Mouse (Mus musculus) 416B (cell line): Measurements from ENCODE around the gene Tex19.2.
"Not testable (repeated sequence)": the region's sequence is repeated elsewhere in the genome, so short reads cannot be mapped to it uniquely, and the experiment has no call there.

Source experiments
- DNase-seq: peaks from one replicate; pipeline ENCODE4 v3.0.0; 2011; ENCODE audit warnings: low read depth

The Tex19.2 gene

GRCm38 (mm10) chr11:121111601-121112000, 6.9 kb downstream of the Tex19.2 start:
- DNase-seq: no peak

DNA sequence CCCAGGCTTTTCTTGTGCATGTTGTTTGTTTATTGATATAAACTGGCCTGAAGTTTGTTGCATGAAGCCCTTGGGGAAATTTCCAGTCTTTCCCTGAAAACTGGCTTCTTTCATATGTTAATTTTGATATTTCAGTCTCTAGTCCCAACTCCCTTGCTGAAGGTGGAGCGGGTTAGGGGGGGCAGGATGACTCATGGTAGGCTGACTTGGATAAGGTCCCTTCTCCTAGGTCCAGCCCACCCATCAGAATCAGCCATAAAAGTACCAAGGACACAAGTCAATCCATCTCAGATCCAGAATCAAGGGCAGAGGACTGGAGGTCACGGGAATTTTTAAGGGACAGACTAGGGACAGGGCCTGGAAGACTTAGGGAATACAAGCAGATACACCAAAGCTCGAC, 7.4 kb downstream of the Tex19.2 start:
- DNase-seq: no peak

DNA sequence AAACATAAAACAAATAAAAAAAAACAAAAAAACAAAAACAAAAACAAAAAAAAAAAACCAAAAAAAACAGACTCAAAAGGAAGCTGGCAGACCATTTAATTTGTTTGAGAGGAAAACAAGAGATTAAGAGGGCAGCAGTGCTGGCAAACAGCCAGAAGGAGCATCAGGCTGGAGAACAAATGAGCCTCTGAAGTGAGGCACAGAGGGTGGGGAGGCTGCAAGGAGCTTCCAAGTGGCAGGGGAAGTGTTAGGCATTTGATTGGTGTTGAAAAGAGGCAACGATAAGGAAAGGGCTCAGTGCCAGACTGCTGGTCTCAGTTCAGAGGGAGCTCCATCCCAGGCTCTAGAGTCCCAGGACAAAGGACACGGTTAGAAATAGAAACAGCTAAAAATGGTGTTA, 8.5 kb downstream of the Tex19.2 start:
- DNase-seq: no peak

GRCm38 (mm10) chr11:121108061-121108460, 10.4 kb downstream of the Tex19.2 start:
- no peak for DNase-seq

GRCm38 (mm10) chr11:121107242-121107641, 11.2 kb downstream of the Tex19.2 start:
- DNase-seq: not testable (repeated sequence)

DNA sequence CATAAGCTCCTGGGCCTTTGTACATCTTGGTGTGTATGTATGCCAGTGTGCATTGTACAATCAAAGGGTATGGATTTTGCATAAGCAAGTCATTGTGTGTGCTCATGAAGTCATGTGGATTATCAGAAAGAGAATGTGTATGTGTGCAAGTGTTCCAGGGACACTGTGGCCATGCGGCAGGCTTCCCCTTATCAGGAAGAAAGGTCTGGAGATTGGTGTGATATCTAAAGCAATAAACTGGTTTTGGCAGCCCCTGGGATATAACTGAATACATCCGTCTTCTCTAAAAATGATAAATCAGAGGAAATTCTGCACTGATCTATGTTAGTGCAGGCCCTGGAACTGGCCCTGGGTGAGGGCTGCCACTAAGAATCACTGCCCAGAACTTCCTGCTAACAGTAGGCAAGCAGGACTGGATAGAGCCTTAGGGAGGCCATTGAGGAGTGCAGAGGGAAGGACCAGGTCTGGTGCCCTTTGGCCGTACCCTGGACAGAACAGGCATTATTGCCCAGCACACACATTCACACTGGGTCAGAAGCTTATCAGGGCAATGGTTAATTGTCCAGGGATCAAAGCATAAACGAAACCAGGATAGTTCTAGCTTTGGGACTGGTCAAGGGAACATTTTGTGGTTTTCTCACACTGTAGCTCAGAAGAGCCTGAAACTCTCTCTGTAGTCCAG, 17.2 kb downstream of the Tex19.2 start:
- DNase-seq: no peak

- no peak for DNase-seq
Measured at GRCm38 (mm10) chr11:121100692-121101091, 17.8 kb downstream of the Tex19.2 start.

GRCm38 (mm10) chr11:121099762-121100161, 18.7 kb downstream of the Tex19.2 start:
- no peak for DNase-seq

DNA sequence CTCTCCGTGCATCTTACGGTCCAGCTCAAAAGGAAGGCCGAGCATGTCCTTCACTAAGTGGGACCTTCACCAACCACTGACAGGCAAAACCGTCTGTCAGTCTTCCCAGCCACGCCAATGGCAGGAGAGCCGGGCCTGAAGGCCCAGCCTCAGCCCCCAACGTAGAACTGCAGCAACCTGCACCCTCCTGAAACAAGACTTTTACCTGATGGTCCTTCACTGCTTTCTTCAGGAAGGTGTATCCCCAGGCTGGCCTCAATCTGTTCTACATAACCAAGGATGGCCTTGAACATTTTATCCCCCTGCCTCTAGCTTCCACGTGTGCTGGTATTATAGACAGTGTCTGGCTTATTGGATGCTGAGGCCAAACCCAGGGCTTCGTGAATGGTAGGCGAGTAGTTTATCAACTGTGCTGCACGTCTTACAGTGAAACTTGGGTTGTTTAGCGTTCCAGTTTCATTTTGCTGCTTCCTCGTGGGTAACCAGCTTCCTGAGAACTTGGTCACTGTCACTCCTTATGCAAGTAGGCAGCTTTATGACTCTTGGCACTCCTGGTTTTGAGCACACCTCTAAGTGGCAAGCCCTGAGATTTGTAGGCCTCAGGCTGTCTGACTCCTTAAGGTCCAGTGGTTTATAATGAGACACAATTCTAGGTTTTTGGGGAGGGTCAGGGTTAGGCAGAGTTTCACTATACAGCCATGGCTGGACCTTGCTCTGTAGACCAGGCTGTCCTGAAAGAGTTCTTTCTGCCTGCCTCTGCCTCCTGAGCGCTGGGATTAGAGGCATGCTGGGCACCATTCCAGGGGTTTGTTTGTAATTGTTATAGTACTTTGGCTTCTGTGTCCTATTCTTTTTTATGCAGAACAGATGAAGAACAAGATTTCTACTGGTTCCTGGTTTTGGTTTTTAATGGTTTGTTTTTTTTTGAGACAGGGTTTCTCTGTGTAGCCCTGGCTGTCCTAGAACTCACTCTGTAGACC, 25.6 kb downstream of the Tex19.2 start:
- peak; percentile 29 for DNase-seq

GRCm38 (mm10) chr11:121090943-121091342, 27.5 kb downstream of the Tex19.2 start:
- peak; percentile 84 for DNase-seq

GRCm38 (mm10) chr11:121089756-121090546, 28.5 kb downstream of the Tex19.2 start:
- DNase-seq: no peak

- no peak for DNase-seq
Measured at GRCm38 (mm10) chr11:121088997-121089396, 29.5 kb downstream of the Tex19.2 start.

GRCm38 (mm10) chr11:121086296-121086695, 32.2 kb downstream of the Tex19.2 start:
- DNase-seq: peak; percentile 34

DNA sequence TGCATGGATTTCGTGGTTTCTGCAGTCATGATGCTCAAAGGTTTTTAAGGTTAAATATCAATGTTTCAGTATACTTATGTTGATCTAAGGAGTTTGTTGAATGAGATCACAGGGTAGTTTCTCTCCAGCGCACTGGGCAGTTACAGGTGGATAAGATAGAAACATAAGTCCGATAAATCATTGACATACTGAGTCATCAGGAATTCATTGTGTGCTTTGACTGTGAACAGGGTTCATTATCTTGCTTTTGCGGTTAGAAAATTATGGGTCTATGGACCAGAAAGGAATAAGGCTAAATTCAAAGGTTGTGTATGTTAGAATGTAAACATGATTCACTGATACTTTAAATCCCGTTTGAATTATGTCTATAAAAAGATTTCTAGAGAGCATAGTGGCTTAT, 33.3 kb downstream of the Tex19.2 start:
- DNase-seq: no peak

DNA sequence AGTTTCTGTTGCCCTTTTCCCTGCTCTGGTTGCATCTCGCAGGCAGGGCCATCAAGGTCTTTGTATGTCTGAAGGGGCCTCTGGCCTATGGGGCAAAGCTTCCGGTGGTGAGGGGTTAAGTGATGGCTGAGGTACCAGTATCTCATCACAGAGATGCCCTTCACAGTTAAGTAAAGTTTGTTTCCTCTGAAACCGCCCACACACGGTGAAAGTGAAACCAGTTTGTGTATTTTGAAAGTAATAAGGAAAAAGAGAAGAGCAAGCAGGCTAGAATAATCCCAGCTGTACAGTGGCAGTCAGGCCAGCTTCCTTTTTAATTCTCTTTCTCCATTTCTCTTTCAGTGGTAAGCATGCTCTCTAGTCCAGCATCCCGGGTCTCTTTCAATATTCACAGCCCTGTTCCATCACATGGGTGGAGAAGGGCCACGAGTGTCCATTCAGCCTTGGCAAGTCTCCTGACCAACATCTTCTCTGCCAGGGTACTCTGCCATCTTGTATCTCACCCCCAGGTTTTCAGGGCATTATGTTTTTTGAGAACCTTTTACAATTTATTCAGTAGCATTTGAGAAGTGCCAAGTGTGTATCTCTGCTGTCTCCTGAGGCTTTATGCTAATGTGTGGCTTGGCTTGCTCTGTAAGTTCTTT, 35.5 kb downstream of the Tex19.2 start:
- DNase-seq: peak; percentile 56

GRCm38 (mm10) chr11:121082250-121082649, 36.2 kb downstream of the Tex19.2 start:
- DNase-seq: no peak

- no peak for DNase-seq
Measured at GRCm38 (mm10) chr11:121081120-121081519, 37.4 kb downstream of the Tex19.2 start, which contains the start of gene Sectm1a. Gene Sectm1a (minus strand): TSS chr11:121081220.

GRCm38 (mm10) chr11:121080330-121080729, 38.1 kb downstream of the Tex19.2 start:
- DNase-seq: no peak

- DNase-seq: no peak
Measured at GRCm38 (mm10) chr11:121075655-121076054, 42.8 kb downstream of the Tex19.2 start.

- DNase-seq: not testable (repeated sequence)
Measured at GRCm38 (mm10) chr11:121069662-121070061, 48.8 kb downstream of the Tex19.2 start.

- no peak for DNase-seq
Measured at GRCm38 (mm10) chr11:121067895-121068294, 50.6 kb downstream of the Tex19.2 start.
